Mouse (Mus musculus): ENCODE data around the gene Mrpl57. TPM values are rescaled to one million over a fixed set of nuclear protein-coding genes. Genes with fewer than 3 reads are reported as not detected.
"Not testable (repeated sequence)": the region's sequence is repeated elsewhere in the genome, so short reads cannot be mapped to it uniquely, and the experiment has no call there.

The Mrpl57 gene
- polyA plus RNA-seq, 1 experiment = 33.4 TPM

DNA sequence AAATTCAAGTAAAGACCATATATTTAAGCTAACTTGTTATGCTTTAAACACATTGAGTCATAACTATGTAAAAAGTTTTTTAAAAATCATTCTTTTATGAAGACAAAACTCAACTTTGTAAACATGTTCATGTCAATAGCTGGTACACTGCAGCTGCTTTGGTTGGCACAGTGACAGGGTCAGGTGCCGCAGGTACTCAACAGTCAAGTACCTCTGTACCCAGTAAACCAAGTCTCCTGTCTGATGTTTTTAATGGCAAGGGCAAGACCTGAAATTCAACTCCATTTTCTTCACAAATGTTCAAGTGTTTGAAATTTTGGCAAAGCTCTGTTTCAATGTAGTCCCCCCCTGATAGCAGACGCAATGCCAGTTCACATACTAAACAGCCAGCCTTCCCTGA, 7.5 kb downstream of the Mrpl57 start:
- 95% methylated on average over 2 of the region's 2 CpGs for WGBS
- H3K27me3 ChIP-seq (ENCODE audit: control insufficient read depth, insufficient read depth, low read length) = no peaks in the 10 kb centered on the region
- H3K4me1 ChIP-seq (ENCODE audit: control insufficient read depth, insufficient read depth, insufficient read length) = no peaks in the 10 kb centered on the region; the same call in 1 of the 2 replicates
- no peak overlapping the region for H3K4me3 ChIP-seq (ENCODE audit: extremely low read depth, insufficient read depth, insufficient read length)
- H3K27ac ChIP-seq (ENCODE audit: insufficient read depth, low read length) = no peak overlapping the region
- H3K36me3 ChIP-seq (ENCODE audit: control insufficient read depth, insufficient read depth, low read length) = peaks cover 16% of the 10 kb centered on the region
- TF ChIP-seq POLR2A (IDR thresholded peaks at IDR 0.05; ENCODE audit: low read depth, low read length) (no peak), CTCF (IDR thresholded peaks at IDR 0.05; ENCODE audit: extremely low read depth, insufficient read depth, insufficient read length, insufficient replicate concordance) (no peak)
- no peak for DNase-seq (ENCODE audit: low read depth in 1 of 2, low spot score in 2 of 2)

DNA sequence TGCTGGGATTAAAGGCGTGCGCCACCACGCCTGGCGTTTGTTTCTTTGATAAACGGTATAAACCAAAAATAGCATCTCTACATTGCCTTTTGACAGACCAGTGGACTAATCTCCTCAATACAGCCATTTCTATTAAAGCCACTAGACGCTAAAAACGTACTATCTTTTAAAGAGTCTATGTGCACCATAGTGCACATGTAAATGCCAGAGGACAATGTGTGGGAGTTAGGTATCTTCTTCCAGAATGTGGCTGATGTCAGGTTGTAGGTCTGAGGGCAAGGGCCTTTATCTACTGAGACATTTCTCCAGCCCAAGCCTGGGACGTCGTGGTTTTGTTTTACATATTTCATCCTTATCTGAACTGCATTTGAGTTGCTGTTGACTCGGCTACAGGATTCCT, 9.1 kb downstream of the Mrpl57 start:
- H3K36me3 ChIP-seq (ENCODE audit: control insufficient read depth, insufficient read depth, low read length) = peaks cover 20% of the 10 kb centered on the region
- no peak for DNase-seq (ENCODE audit: low read depth in 1 of 2, low spot score in 2 of 2)
- H3K4me1 ChIP-seq (ENCODE audit: control insufficient read depth, insufficient read depth, insufficient read length) = no peaks in the 10 kb centered on the region; the same call in 1 of the 2 replicates
- H3K27ac ChIP-seq (ENCODE audit: insufficient read depth, low read length) = no peak overlapping the region
- no peaks in the 10 kb centered on the region for H3K27me3 ChIP-seq (ENCODE audit: control insufficient read depth, insufficient read depth, low read length)
- no peak overlapping the region for H3K4me3 ChIP-seq (ENCODE audit: extremely low read depth, insufficient read depth, insufficient read length)
- 82% methylated on average over 10 of the region's 10 CpGs for WGBS
- TF ChIP-seq CTCF (IDR thresholded peaks at IDR 0.05; ENCODE audit: extremely low read depth, insufficient read depth, insufficient read length, insufficient replicate concordance) = no peak
- no peak for TF ChIP-seq POLR2A (IDR thresholded peaks at IDR 0.05; ENCODE audit: low read depth, low read length)

DNA sequence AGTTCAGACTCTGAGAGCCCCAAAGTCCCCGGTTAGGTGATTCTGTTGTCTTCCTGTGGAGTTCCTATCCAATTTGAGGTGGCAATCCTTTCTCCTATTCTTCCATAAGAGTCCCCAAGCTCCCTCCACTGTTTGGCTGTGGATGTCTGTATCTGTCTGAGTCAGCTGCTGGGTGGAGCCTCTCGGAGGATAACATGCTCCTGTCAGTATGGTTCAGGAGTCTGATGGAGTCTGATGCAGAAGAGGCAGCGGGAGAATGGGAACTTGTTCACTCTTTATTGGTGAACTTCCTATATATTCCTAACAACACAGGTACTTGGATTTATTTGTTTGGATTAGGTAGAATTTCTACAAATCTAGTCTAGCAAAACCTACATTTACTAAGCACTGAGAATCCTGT, 18.5 kb downstream of the Mrpl57 start:
- WGBS = 85% methylated on average over 3 of the region's 3 CpGs
- H3K27ac ChIP-seq (ENCODE audit: insufficient read depth, low read length) = no peak overlapping the region
- TF ChIP-seq CTCF (IDR thresholded peaks at IDR 0.05; ENCODE audit: extremely low read depth, insufficient read depth, insufficient read length, insufficient replicate concordance) (no peak), POLR2A (IDR thresholded peaks at IDR 0.05; ENCODE audit: low read depth, low read length) (no peak)
- no peaks in the 10 kb centered on the region for H3K27me3 ChIP-seq (ENCODE audit: control insufficient read depth, insufficient read depth, low read length)
- H3K4me3 ChIP-seq (ENCODE audit: extremely low read depth, insufficient read depth, insufficient read length) = no peak overlapping the region
- peaks cover 20% of the 10 kb centered on the region for H3K36me3 ChIP-seq (ENCODE audit: control insufficient read depth, insufficient read depth, low read length)
- DNase-seq (ENCODE audit: low read depth in 1 of 2, low spot score in 2 of 2) = no peak
- no peaks in the 10 kb centered on the region for H3K4me1 ChIP-seq (ENCODE audit: control insufficient read depth, insufficient read depth, insufficient read length)

DNA sequence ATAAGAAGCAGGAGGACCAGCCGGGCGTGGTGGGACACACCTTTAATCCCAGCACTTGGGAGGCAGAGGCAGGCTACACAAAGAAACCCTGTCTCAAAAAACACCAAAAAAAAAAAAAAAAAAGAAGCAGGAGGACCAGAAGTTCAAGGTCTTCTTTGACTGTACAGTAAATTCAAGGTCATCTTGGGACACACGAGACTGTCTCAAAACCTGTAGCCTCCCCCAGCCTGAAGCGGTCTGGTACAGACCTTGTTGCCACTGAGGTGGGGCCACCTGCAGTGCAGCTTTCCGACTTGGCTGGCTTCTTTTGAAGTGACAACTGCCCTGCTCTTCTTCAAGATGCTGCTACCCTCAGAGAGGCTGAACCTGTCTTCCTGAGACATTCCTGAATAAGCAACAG, 22.0 kb downstream of the Mrpl57 start:
- H3K36me3 ChIP-seq (ENCODE audit: control insufficient read depth, insufficient read depth, low read length) = peaks cover 16% of the 10 kb centered on the region
- 91% methylated on average over 5 of the region's 5 CpGs for WGBS

DNA sequence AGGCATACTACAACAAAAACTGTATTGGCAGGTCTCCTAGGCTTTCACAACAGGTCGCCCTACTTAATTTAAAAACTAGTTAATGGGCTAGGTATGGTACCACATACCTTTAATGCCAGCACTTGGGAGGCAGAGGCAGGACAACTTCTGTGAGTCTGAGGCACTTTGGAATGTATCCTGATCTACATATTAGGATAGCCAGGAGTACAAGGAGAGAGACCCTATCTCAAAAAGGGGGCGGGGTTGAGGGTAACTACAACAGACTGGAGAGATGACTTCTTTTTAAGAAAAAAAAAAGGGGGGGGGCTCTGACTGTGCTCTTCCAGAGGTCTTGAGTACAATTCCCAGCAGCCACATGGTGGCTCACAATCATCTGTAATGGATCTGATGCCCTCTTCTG, 22.6 kb downstream of the Mrpl57 start:
- no peaks in the 10 kb centered on the region for H3K27me3 ChIP-seq (ENCODE audit: control insufficient read depth, insufficient read depth, low read length)

More for the DNA sequence above, 22.0 kb downstream of the Mrpl57 start:
- H3K27me3 ChIP-seq (ENCODE audit: control insufficient read depth, insufficient read depth, low read length); H3K27ac ChIP-seq (ENCODE audit: insufficient read depth, low read length); H3K4me3 ChIP-seq (ENCODE audit: extremely low read depth, insufficient read depth, insufficient read length); H3K4me1 ChIP-seq (ENCODE audit: control insufficient read depth, insufficient read depth, insufficient read length); DNase-seq (ENCODE audit: low read depth in 1 of 2, low spot score in 2 of 2): not testable (repeated sequence)

DNA sequence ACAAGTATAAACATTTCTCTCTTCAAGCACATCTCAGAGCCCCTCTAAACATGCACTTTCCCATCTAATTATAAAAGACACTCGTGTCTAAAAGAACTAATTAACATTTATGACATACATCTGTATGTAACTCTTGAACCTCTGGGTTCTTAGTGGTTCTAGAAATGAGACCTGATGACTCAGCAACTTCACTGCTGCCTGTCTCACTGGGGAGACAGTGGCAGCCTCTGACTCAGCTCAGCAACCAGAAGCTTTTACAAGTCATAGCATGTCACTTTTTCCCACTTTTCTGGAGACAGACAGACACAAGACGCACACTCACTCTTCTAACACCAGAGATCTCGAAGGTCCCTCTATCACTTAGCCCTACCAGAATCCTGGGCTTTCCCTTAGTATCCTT, 24.3 kb downstream of the Mrpl57 start:
- Histone ChIP-seq H3K36me3 (ENCODE audit: control insufficient read depth, insufficient read depth, low read length) (peaks cover 13% of the 10 kb centered on the region), H3K27me3 (ENCODE audit: control insufficient read depth, insufficient read depth, low read length) (no peaks in the 10 kb centered on the region), H3K4me1 (ENCODE audit: control insufficient read depth, insufficient read depth, insufficient read length) (no peaks in the 10 kb centered on the region), H3K4me3 (ENCODE audit: extremely low read depth, insufficient read depth, insufficient read length) (no peak overlapping the region), H3K27ac (ENCODE audit: insufficient read depth, low read length) (no peak overlapping the region)
- 82% methylated on average over 3 of the region's 3 CpGs for WGBS
- TF ChIP-seq CTCF (IDR thresholded peaks at IDR 0.05; ENCODE audit: extremely low read depth, insufficient read depth, insufficient read length, insufficient replicate concordance) (no peak), POLR2A (IDR thresholded peaks at IDR 0.05; ENCODE audit: low read depth, low read length) (no peak)
- DNase-seq (ENCODE audit: low read depth in 1 of 2, low spot score in 2 of 2) = no peak

More for the DNA sequence above, 22.6 kb downstream of the Mrpl57 start:
- TF ChIP-seq CTCF (IDR thresholded peaks at IDR 0.05; ENCODE audit: extremely low read depth, insufficient read depth, insufficient read length, insufficient replicate concordance) (no peak), POLR2A (IDR thresholded peaks at IDR 0.05; ENCODE audit: low read depth, low read length) (no peak)
- Histone ChIP-seq H3K36me3 (ENCODE audit: control insufficient read depth, insufficient read depth, low read length) (peaks cover 19% of the 10 kb centered on the region), H3K4me1 (ENCODE audit: control insufficient read depth, insufficient read depth, insufficient read length) (no peaks in the 10 kb centered on the region), H3K27ac (ENCODE audit: insufficient read depth, low read length) (no peak overlapping the region), H3K4me3 (ENCODE audit: extremely low read depth, insufficient read depth, insufficient read length) (no peak overlapping the region)
- 96% methylated on average over 2 of the region's 2 CpGs for WGBS
- DNase-seq (ENCODE audit: low read depth in 1 of 2, low spot score in 2 of 2) = no peak

DNA sequence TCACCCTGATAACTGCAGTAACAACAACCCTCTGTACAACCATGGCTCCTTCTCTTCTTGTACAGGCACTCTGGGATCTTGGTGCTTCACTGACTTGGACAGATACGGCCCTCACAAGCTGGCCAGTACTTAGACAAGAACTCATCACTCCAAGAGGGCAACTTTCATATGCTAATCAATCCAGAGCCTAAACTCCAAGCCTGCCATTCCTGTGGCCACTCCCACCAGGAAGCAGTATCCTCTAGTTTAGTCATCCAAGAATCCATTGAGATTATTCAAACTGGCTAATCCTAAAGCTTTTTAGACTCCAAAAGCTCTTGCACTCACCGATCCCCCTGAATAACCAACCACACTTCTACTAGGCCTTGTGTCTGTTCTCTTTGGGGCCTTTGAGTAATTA, 26.9 kb downstream of the Mrpl57 start:
- Histone ChIP-seq H3K36me3 (ENCODE audit: control insufficient read depth, insufficient read depth, low read length) (peaks cover 14% of the 10 kb centered on the region), H3K27ac (ENCODE audit: insufficient read depth, low read length) (no peak overlapping the region), H3K4me1 (ENCODE audit: control insufficient read depth, insufficient read depth, insufficient read length) (no peaks in the 10 kb centered on the region), H3K27me3 (ENCODE audit: control insufficient read depth, insufficient read depth, low read length) (no peaks in the 10 kb centered on the region), H3K4me3 (ENCODE audit: extremely low read depth, insufficient read depth, insufficient read length) (no peak overlapping the region)
- no peak for TF ChIP-seq CTCF (IDR thresholded peaks at IDR 0.05; ENCODE audit: extremely low read depth, insufficient read depth, insufficient read length, insufficient replicate concordance)
- TF ChIP-seq POLR2A (IDR thresholded peaks at IDR 0.05; ENCODE audit: low read depth, low read length) = no peak
- WGBS = 97% methylated on average over 2 of the region's 2 CpGs
- DNase-seq (ENCODE audit: low read depth in 1 of 2, low spot score in 2 of 2) = no peak

DNA sequence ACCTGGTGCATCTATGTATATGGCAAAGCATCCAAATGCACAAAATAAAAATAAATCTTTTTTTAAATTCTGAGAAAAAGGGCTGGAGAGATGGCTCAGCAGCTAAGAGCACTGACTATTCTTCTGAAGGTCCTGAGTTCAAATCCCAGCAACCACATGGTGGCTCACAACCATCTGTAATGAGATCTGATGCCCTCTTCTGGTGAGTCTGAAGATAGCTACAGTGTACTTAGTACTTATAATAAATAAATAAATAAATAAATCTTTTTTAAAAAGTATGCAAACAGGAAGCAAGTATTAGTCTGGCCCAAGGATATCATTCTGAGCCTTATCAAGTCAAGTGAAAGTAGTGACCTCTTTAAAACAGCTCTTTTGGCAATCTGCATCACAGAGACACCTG, 30.0 kb downstream of the Mrpl57 start:
- H3K36me3 ChIP-seq (ENCODE audit: control insufficient read depth, insufficient read depth, low read length); DNase-seq (ENCODE audit: low read depth in 1 of 2, low spot score in 2 of 2); H3K4me1 ChIP-seq (ENCODE audit: control insufficient read depth, insufficient read depth, insufficient read length): not testable (repeated sequence)

More for the DNA sequence above, 30.0 kb downstream of the Mrpl57 start:
- not testable (repeated sequence) for H3K27ac ChIP-seq (ENCODE audit: insufficient read depth, low read length); H3K27me3 ChIP-seq (ENCODE audit: control insufficient read depth, insufficient read depth, low read length); H3K4me3 ChIP-seq (ENCODE audit: extremely low read depth, insufficient read depth, insufficient read length)

All from spleen, adult 2 months (tissue).